ENCODE assay signal across 8 mouse cellular contexts in the genomic region with DNA sequence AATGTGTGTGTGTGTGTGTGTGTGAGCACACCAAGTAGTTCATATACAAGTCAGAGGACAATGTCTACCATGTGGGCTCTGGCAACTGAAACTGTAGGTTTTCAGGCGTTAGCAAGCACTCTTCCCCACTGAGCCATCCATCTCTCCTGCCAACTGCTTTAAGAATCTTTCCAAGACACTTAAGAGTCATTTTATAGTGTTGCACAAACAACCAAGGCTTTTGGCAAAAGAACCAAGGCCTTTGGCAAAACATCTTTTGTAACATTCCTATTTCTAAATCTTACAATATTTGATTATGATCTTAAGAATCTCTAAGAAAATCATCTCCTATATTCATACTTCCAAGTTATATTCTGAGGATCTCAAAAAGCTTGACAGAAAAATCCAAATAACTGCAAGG. TPM values are rescaled to one million over a fixed set of nuclear protein-coding genes. Genes with fewer than 3 reads are reported as not detected.
A peak's percentile ranks its signal among the peaks of the same experiment; 100 is the strongest.
DNase-seq lines count a peak whose midpoint lies in the region; ATAC-seq and TF ChIP-seq lines count a peak whose summit lies in the region.

No protein-coding gene starts in this region.

- peak overlapping the region; percentile 87 for H3K4me2 ChIP-seq in neural tube, embryonic 12.5 days (replicated peaks)

- H3K9ac ChIP-seq in neural tube, embryonic 12.5 days: 0 out of 2 replicates have a peak overlapping the region, but pooled peaks have one; percentile 99

- H3K9me3 ChIP-seq in forebrain, embryonic 10.5 days: no peaks in the 10 kb centered on the region
- no peaks in the 10 kb centered on the region for H3K9me3 ChIP-seq in limb, embryonic 10.5 days (replicated peaks)
- no peaks in the 10 kb centered on the region for H3K9me3 ChIP-seq in neural tube, embryonic 12.5 days

- no peak for DNase-seq in layer of hippocampus, adult 2 months (ENCODE audit: low spot score in 2 of 2)
- DNase-seq in layer of hippocampus, adult 8-10 months (ENCODE audit: low spot score in 2 of 2): no peak
- no peak for DNase-seq in forebrain, embryonic 10.5 days (ENCODE audit: extremely low spot score, low spot score)
- DNase-seq in limb, embryonic 10.5 days (ENCODE audit: low spot score): no peak
- DNase-seq in natural killer cell, adult 2 months (ENCODE audit: low spot score in 2 of 2): no peak
- DNase-seq in cerebellum, postnatal 25 days: no peak
- DNase-seq in frontal cortex, postnatal 10 days (ENCODE audit: low spot score in 2 of 2): no peak

- H3K36me3 ChIP-seq in forebrain, embryonic 10.5 days (replicated peaks): peaks cover 25% of the 10 kb centered on the region
- H3K36me3 ChIP-seq in limb, embryonic 10.5 days: peaks cover 24% of the 10 kb centered on the region
- no peaks in the 10 kb centered on the region for H3K36me3 ChIP-seq in neural tube, embryonic 12.5 days

- no peak for ATAC-seq in neural tube, embryonic 12.5 days (ENCODE audit: low FRiP score, low read depth)

- 43% methylated on average over 1 of the region's 1 CpGs for WGBS in forebrain, embryonic 10.5 days
- WGBS in limb, embryonic 10.5 days: 9% methylated on average over 1 of the region's 1 CpGs
- 4% methylated on average over 1 of the region's 1 CpGs for WGBS in neural tube, embryonic 12.5 days

- TF ChIP-seq CTCF in layer of hippocampus, adult 2 months (conservative IDR thresholded peaks at IDR 0.05): no peak

- peak overlapping the region; percentile 93 for H3K4me3 ChIP-seq in layer of hippocampus, adult 2 months
- H3K4me3 ChIP-seq in forebrain, embryonic 10.5 days: peak overlapping the region; percentile 99
- peak overlapping the region; percentile 98 for H3K4me3 ChIP-seq in limb, embryonic 10.5 days
- H3K4me3 ChIP-seq in neural tube, embryonic 12.5 days: peak overlapping the region; percentile 94

- no peaks in the 10 kb centered on the region for H3K27me3 ChIP-seq in forebrain, embryonic 10.5 days (ENCODE audit: poor library complexity, severe bottlenecking)
- no peaks in the 10 kb centered on the region for H3K27me3 ChIP-seq in limb, embryonic 10.5 days (ENCODE audit: low read depth, poor library complexity, severe bottlenecking)
- no peaks in the 10 kb centered on the region for H3K27me3 ChIP-seq in neural tube, embryonic 12.5 days (replicated peaks)

- peaks cover 35% of the 10 kb centered on the region for H3K4me1 ChIP-seq in forebrain, embryonic 10.5 days
- H3K4me1 ChIP-seq in limb, embryonic 10.5 days: peaks cover 32% of the 10 kb centered on the region
- peaks cover 22% of the 10 kb centered on the region for H3K4me1 ChIP-seq in neural tube, embryonic 12.5 days

- H3K27ac ChIP-seq in layer of hippocampus, adult 2 months: 0 out of 2 replicates have a peak overlapping the region, but pooled peaks have one; percentile 94
- H3K27ac ChIP-seq in forebrain, embryonic 10.5 days: no peak overlapping the region
- no peak overlapping the region for H3K27ac ChIP-seq in limb, embryonic 10.5 days
- H3K27ac ChIP-seq in neural tube, embryonic 12.5 days: no peak overlapping the region

RNA-seq across cellular contexts. Expression of gene Hnrnpll, which starts 2.4 kb away (rescaled TPM):
- total RNA-seq in layer of hippocampus, adult 2 months (2021): 10 to 100 TPM; 62.8 to 67.1 TPM
- 10 to 100 TPM; 61.5 to 65.8 (median 63.6) TPM for total RNA-seq in layer of hippocampus, adult 8-10 months (2022)
- polyA plus RNA-seq in forebrain, embryonic 10.5 days (2016; fragmentation: Nextera tagmentation; extraction: Ambion mirVana): 81.2 and 86.2 TPM in 2 replicates
- 99.2 and 100.0 TPM in 2 replicates for polyA plus RNA-seq in limb, embryonic 10.5 days (2016; fragmentation: Nextera tagmentation; extraction: Ambion mirVana)
- polyA plus RNA-seq in neural tube, embryonic 12.5 days (2016; fragmentation: Nextera tagmentation; extraction: Ambion mirVana): 120 and 128 TPM in 2 replicates
